Mouse (Mus musculus): ENCODE results near the gene Scaper.

Scaper gene

DNA sequence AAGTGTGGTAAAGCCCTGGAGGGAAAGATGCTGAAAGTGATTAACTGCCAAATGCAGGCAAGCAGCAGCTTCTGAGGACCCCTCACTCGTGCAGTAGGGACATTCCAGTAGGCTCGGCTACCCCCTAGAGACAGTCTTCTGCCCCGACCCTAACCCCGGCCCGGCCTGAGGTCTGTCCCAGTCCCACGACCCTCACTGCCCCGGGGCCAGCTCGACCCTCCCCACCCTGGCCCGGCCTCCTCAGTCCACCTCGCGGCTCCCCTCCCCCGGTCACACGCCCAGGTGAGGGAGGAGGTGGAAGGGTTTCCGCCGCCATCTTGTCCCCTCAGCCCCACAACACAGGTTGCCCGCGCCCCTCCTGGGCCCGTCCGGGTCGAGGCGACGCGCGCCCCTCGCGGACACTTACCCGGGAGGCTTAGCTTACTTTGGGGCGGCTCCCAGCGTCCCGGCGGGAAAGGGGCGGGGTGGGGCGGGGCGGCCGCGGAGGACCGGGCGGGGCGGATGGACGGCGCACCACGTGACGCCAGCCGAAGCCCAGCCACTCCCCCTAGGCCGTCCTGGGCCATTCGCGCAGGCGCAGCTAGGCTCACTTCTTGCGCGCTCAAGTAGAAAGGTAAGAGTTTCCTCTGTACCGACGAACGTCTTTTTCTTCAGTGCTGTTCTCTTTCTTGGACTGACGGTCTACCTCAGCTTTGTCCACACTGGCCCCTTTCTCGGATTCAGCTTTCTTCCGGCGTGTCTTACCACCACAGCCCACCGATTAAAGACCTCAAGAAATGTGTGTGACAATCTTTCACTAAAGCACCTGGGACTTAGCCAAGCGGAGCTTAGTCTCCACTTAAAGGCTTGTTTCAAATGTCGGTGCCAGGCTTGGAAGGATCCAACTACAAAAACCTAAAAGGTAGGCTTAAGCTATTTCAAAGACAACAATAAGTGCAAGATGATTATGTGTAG lies at the start of gene Scaper:
Scaper (minus strand) TSS at position 456 of the 954 bp plus-strand sequence.
- peak; percentile 74 for DNase-seq (ENCODE audit: low spot score)

DNA sequence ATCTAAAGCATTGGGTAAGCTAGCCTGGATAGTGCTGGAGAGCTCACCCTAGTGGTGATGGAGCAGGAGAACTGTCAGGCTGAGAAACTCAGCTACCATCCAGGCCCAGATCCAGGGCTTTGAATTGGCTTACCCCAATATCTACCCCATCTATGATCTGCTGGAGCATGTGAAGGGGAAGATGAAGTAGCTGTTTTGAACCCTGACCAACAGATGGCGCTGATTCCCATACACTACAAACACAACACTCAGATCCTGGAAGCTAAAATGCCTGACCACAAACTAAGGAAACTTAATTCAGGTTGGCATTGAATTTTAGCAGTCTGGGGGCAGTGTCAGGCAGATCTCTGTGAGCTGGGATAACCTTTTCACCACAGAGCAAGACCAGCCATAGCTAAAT lies 8.9 kb upstream of the Scaper start:
- no peak for DNase-seq (ENCODE audit: low spot score)

DNA sequence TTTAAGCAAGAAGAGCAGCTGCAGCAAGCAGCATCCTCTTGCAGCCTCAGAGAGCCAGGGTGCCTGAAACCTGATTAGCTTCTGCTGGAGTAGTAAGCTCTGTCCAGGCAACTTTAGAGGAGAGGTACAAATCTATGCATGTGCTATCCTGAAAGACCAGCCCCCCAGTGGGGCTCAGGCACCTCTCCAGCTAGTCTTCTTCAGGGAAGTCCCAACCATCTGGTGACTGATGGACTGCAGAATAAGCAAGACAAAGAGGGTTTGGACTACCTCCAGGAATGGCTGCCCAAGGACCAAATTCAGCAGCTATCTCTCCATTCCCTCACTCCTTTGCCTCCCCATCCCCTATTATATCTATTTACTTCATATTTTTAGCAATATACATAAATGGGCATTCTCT lies 3.4 kb upstream of the Scaper start:
- no peak for DNase-seq (ENCODE audit: low spot score)

DNA sequence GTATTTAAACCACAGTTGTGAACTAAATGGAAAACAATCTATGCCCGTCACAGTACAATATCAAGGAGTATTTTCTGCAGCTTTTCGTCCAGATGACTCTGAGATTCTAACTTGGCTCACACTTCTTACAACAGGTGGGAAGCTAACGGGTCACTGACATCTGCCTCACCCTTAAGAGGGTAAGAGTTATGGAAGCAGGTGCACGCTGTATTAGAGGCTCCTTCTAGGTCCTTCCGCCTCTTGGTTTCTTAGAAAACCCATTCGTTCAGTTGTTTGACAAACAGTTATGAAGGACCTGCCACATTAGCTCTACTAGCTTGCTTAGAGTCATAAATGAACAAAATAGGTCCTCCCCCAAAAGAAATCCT lies 683 bp upstream of the Scaper start:
- DNase-seq (ENCODE audit: low spot score), result no peak

DNA sequence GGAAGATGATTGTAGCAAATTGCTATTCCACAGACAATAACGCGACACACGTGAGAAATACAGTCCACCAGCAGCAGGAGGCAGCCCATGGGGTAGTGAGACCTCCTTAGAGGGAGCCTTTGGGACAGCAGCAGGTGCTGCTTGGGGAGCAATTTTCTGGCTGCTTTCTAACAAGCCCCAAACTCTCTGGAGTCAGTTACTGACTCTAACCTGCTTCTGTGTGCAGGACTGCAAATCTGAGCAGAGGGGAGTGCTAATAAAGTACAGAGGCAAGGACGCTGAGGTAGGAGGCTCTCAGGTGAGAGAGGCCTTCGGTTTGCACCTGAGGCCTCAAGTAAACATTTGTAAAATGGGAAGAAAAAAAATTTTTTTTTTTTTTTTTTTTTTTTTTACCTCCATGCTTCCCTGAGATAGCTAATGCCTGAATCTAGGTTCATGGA lies 675 bp downstream of the Scaper start:
- no peak for DNase-seq (ENCODE audit: low spot score)

DNA sequence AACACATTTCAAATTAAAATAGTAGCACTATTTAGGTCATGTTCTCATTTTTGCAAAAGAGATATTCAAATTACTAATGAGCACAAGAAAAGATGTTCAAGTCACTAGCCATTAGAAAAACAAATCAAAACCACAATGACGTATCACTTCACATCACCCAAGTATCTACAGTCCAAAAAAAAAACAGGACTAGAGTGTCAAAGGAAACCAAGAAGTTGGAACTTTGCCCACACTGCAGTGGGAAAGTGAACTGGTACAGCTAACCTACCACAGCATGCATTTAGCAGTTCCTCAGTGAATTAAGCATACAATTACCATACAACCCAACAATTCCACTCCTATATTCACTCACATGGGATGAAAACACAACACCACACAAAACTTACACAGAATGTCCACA lies 5.4 kb downstream of the Scaper start:
- no peak for DNase-seq (ENCODE audit: low spot score)

DNA sequence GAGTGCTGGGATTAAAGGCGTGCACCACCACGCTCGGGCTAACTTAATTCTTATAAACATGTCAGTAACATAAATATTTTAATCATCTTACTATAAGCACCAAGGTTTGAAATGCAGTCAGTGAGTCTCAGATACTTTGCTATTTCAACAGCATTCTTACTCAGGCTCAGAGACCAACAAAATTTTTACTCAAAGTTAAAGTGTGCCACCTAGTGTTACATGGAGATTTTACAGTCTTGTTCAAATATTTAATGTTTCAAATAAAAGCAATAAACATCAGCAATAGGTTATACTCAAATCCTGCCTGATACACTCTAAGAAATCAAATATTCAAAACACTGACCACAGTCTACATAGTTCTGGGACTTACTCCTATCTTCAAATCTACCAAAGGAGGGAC lies 19.3 kb downstream of the Scaper start:
- DNase-seq (ENCODE audit: low spot score), result no peak

DNA sequence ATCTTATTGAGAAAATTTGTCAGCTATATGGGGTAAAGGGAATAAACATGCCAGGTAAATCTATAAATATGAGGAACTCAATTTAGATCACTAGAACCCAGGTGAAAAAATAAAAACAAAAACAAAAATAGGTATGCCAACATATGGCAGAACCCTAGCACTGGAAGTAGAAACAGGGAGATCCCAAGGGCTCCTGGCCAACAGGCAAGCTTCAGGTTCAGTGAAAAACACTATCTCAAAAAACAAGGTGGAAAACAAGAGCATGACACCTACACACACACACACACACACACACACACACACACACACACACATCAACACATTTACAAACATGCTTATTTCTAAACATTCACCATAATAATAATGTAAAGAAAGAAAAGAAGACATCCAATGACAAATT lies 21.2 kb downstream of the Scaper start:
- DNase-seq (ENCODE audit: low spot score), result no peak

DNA sequence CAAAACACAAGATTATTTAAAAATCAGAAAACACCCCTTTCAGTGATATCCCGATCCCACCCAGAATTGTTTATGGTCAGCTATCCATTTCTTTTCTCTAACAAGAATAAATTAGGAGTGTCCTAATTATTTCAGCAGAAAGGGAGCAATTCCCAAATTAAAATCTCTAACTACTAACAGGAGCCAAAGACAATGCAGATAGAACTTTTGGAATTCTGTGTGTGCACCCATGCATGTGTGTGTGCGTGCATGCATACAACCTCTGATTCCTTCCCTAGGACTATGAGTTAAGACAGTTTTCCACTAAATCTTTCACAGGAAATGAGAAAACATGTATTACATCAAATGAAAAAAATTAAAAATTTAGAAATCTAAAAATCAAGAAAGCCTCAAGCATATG lies 26.4 kb downstream of the Scaper start:
- DNase-seq (ENCODE audit: low spot score), result no peak

DNA sequence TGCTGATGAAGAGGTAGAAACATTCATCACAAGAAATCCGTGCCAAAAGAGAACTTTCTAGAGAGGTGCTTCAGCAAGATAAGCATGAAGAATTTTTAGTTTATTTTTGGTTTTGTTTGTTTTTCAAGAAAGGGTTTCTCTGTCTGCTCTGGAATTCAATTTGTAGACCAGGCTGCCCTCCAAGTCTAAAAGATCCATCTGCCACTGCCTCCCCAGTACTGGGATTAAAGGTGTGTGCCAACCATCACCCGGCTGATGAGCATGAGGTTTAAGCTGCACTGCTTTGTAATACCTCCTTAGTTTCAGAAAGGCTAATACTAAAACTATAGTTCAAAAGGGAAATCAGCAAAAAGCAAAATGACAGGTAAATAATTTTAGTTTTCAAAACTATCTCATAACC lies 35.0 kb downstream of the Scaper start:
- no peak for DNase-seq (ENCODE audit: low spot score)

DNA sequence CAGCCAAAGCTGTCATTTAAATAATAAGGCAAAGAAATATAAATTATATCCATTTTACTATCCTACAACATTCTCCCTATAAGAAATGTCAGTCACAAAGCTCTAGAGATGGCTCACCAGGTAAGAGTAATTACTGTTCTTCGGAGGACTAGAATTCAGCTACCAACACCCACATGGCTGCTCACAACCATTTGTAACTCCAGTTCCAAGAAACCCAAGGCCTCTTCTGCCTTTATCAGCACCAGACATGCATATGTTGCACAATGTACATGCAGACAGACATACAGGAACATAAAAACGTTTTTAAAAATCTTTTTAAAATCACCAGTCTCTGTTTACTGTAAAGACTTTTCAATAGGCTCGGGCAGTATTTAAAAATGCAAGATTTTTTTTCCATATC lies 36.3 kb downstream of the Scaper start:
- DNase-seq (ENCODE audit: low spot score), result no peak

DNA sequence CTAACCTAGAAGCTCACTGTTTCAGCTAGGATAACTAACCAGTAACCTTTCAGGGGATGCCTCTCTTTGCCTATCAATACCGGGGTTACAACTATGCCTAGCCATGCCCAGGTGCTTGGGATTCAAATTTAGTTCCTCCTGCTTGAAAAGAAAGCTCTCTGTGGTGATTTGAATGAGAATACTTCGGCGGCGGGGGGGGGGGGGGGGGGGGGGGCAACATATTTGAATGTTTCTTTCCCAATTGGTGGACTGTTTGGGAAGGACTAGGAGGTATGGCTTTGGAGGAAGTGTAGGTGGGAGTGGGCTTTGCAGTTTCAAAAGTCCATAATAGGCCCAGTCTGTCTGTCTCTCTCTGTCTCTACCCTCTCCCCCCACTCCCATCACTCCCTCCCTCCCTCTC lies 37.4 kb downstream of the Scaper start:
- DNase-seq (ENCODE audit: low spot score), result no peak

DNA sequence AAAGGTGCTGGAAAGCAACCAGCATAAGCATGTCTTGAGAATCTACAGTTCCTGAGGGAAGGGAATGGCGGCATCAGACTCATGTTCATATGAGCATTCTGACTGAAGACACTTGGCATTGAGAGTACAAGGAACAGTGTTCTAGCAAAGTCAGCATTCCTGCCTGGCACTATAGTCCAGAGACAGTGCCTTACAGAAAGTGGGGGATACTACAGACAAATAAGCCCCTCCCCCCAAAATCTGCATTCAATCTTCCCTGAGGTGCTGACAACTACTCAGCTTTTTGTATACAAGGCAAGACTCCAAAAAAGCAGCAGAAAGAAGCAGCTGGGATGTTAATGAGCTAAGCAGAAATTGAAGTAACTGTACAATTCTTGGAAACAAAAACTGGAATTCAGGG lies 59.9 kb downstream of the Scaper start:
- DNase-seq (ENCODE audit: low spot score), result no peak

DNA sequence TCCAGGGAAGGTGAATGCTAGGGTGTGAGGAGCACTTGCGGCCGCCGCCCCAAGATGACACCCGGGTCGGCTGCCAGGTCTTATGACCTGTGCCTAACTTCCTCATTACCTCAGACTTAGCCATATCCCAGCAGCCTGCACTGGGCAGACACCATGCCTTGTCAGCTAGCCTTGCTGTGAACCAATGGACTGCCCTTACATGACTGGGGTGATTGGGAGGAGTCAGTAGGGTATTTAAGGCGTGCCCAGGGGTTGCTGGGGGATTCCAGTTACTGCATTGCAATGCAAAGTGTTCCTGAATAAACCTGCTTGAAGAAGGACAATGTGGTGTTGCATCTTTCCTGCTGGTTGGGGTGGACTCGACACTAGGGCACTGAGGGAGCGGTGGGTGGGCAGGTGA lies 148.5 kb downstream of the Scaper start:
- DNase-seq (ENCODE audit: low spot score), result no peak

DNA sequence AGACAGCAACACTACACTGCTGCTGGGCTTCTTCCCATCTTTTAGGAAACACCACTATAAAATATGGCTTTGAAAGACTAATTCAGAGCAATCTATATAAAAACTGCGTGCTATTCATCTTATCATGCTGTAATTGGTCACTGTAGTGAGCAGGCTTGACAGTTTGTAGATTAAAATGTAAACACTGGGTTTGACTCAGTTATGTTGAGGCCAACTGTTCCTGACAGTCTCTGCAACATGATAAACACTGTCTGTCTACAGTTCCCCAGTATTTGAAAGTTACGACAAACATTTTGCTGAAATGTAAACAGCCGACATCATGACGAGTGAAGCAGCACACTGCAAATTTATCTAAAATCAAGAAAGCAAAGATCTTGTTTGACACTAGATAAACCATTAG lies 225.9 kb downstream of the Scaper start:
- no peak for DNase-seq (ENCODE audit: low spot score)

DNA sequence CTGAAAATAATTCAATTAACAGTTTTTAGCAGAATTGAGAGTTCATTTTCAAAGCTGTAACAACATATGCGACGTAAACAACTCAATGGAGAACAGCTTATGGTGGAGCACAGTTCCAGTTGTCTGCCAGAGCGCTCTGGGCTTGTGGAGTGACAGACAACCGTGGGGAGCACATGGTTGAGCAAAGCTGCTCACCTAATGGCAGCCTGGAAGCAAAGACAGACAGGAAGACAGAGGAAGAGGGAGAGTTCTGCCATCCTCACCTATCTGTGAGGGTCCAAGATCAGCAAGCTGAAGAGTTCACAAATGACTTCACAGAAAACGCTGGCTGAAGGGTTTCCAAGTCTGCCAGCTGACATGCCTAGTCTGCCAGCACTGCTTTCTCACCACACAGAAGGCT lies 227.4 kb downstream of the Scaper start:
- DNase-seq (ENCODE audit: low spot score), result no peak

DNA sequence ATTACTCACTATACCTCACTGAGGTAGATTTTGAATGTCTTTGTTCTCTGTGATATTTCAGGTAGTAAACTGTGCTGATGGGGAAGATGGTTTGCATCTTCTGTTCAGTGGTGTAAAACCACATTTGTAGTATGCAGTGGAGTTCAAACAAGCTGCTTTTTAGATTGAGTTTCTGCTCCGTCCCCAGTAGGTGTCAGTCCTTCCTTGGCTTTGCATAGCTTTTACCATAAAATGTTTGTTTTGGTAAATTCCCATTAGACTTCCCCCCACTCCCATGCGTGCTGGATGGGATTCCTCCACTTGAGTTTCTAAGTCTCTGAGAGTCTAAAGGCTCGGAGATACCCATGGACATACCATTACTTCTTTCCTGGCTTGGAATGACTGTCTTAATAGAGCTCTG lies 231.3 kb downstream of the Scaper start:
- no peak for DNase-seq (ENCODE audit: low spot score)

DNA sequence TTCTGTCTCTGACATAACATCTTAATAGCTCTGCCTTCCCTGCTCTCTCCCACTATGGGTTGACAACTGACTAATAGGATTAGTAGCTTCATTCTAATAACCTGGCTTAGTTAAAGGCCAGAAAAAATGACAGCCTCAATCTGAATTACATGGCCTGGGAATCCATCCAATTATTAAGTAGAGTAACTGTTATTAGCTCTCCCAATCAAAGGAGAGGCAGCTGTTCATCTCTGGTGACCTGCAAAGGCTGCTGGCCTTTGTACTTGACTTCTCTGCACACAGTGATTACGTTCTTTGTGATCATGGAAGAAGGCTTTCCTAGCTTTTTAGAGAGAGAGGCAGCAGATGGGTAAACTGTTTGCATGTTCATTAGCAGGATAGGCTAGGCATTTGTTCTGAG lies 242.6 kb downstream of the Scaper start:
- no peak for DNase-seq (ENCODE audit: low spot score)

DNA sequence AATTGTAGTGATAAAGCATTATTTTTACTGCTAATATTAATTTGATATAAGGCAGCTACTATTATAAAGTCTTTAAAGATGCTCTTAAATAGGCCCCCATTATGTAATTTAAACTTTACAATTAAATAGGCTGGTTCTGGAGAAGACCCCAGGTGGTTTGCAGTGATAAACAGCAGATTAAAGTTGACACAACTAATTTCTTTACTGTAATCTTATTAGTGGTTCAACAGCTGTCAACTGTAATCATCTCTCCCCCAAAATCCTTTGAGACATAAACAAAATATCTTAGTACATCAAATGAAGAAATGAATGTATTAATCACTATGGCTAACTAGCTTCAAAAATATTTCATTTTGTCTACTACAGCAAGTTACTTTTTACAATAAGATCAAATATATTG lies 260.8 kb downstream of the Scaper start:
- DNase-seq (ENCODE audit: low spot score), result no peak

DNA sequence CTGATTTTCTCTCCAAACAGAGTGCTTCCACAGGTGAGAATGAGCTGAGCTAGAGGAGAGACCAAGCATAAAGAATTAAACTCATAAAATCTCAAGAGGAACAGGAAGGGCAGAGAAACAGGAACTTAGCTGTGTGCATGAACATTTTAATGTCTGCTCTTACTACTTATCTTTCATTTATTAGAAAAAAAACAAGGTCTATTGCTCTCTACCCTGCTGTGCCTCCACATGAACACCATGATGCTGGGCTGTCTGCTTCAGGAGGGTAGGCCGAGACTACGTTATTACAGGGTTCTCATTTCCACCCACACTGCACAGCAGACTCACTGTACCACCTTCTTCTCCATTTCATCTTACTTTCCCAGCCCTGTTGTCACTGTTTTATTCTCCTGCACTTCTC lies 291.5 kb downstream of the Scaper start:
- no peak for DNase-seq (ENCODE audit: low spot score)

DNA sequence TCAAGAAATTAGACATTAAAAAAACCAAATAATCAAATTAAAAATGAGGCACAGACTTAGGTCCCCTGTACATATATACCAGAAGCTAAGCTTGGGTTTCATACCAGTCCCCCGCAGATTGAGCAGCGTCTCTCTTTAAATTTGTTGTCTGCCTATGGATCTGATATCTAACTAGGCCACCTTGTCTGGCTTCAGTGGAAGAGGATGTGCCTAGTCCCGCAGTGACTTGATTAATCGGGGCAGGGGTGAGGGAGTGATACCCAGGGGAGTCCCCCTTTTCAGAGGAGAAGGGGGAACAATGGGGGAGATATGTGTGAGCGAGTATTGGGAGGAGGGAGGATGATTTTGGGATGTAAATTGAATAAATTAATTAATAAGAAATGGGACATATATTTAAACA lies 310.9 kb downstream of the Scaper start:
- no peak for DNase-seq (ENCODE audit: low spot score)

DNA sequence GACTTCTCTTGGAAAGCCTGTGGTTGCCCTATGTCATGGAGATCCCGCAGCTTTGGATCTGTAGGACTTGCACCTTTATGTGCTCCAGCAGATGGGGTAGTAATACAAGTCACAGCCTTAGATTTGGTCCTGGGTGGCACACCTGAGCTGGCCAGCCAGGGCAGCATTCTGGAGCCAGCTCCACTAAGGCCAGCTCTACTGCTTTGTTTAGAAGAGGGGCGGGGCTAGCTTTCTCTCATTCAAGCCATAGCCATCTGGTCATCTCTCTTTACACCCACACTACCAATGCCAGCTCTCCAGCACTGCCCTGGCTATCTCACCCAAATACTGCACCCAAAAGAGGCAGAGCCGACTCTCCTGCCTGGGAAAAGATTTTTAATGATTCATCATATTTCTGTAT lies 323.2 kb downstream of the Scaper start:
- DNase-seq (ENCODE audit: low spot score), result no peak

DNA sequence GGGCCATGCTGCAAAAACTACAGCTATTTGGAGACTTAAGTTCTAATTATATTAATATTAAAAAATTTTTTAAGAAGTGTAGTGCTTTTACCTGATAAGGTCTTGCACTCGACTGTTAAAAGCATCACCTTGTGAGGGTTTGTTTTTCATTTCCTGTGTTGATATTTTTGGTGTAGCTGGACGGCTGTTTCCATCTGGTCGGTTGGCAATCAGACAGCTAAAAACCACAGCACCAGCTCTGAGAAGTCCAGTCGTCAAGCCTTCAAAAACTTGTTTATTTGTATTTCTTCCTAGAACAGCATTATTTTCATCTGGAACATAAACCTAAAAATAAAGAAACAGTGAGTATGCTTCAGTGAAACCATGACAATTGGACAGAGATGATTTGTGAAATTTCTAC lies 328.2 kb downstream of the Scaper start:
- no peak for DNase-seq (ENCODE audit: low spot score)
